Mouse (Mus musculus) MEL-GATA-1-ER (cell line): ENCODE results near the gene 4933425L06Rik.

Experiments used
- DNase-seq: peaks from one replicate; pipeline ENCODE4 v3.0.0-alpha.2; 2012; ENCODE audit warnings: low read depth; ENCODE audit errors: extremely low read depth

4933425L06Rik gene

DNA sequence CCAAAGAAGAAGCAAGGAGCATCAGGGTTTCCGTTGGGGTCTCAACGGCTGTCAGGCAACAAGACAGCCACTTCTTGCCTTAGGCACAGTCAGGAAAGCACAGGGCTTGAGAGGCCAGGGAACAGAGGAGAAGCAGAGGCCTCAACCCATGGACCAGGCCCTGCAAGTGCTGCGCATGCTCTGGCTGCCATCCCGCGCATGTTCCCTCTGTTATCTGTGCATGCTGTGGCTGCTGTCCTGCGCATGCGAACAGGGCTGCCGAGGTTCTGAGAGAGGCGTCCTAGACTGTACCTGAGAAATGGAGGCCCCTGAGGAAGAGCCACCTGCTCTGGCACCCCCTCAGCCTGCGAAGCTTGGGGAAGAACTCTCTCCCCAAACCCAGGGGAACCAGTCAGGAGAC is at the start of gene 4933425L06Rik:
Gene 4933425L06Rik, plus strand, starts transcription at position 261 of the 400 bp plus-strand sequence.
- no peak for DNase-seq

GRCm38 (mm10) chr13:105037816-105038215 is 44.1 kb upstream of the 4933425L06Rik start:
- DNase-seq = no peak

GRCm38 (mm10) chr13:105038334-105038733 is 43.6 kb upstream of the 4933425L06Rik start:
- no peak for DNase-seq

DNA sequence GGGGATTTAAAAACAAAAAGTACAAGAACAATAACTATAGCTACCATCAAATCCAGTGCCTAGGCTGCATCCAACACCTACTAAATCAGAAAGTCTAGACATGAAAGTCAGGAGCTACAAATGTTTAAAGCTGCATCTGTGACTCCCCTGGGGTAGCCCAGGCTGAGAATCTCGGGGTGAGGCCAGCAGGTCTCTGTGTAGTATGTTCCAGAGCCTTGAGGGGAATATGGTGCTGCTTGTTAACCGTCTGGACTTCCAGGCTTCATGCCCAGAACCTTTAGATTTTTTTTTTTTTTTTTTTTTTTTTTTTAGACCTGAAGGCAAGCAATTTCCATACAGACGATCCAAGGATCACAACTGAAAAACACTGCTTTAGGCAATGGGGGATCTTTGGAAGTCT is 38.0 kb upstream of the 4933425L06Rik start:
- DNase-seq = no peak

DNA sequence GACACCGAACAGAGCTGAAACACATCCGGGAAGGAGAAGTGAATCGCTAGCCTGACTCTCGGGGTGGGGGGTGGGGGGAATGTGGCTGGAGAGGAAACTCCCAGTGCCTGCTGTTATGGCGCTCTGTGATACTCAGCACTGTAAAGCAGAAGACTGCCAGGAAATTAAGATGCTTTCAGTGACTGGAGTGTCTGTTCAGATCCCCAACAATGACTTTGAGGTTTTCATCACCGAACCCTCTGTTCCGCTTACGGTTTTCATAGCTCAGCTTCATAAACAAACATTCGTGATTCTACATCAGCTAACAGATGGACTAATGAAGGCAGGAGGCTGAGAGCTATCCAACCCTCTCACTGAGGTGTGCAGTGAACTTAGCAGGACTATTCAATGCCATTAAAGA is 34.5 kb upstream of the 4933425L06Rik start:
- peak; percentile 22 for DNase-seq

- peak; percentile 96 for DNase-seq
Observed at GRCm38 (mm10) chr13:105048662-105049061, 33.3 kb upstream of the 4933425L06Rik start.

DNA sequence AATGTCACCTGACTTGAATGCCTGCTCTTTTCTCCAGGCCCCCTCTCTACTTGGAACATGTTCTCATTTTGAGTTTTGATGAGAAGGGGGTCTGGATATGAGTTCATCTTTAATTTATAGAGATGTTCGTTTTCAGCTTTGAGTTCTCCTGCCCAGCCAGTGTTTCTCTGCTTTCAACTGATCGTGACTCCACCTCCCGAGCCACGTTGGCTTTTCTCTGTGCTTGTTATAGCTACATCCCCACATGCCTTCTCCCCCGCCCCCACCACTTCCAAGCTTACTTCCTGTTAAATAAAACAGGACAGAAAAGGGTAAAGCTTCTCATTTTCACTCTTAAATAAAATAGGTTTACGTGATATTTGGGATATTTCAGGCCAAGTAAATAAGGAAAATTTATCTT is 30.5 kb upstream of the 4933425L06Rik start:
- DNase-seq = no peak

DNA sequence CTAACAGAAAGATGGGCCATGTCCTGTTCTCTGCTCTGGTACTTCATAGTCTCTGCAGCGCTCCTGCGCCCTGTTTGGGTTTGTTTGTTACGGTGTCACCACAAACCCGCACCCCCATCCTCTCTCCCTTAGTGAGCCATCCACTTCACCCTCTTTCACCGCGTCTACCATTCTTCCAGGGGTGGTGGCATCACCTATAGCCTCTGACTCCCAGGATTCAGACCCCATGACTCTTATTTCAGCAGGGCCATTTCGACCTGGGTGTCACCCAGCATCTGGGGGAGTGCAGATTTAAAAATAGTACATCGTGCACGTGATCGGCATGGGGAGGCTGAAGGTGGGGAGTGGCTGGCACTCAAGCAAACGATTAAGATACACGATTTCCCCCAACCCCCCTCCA is 28.3 kb upstream of the 4933425L06Rik start:
- no peak for DNase-seq

DNA sequence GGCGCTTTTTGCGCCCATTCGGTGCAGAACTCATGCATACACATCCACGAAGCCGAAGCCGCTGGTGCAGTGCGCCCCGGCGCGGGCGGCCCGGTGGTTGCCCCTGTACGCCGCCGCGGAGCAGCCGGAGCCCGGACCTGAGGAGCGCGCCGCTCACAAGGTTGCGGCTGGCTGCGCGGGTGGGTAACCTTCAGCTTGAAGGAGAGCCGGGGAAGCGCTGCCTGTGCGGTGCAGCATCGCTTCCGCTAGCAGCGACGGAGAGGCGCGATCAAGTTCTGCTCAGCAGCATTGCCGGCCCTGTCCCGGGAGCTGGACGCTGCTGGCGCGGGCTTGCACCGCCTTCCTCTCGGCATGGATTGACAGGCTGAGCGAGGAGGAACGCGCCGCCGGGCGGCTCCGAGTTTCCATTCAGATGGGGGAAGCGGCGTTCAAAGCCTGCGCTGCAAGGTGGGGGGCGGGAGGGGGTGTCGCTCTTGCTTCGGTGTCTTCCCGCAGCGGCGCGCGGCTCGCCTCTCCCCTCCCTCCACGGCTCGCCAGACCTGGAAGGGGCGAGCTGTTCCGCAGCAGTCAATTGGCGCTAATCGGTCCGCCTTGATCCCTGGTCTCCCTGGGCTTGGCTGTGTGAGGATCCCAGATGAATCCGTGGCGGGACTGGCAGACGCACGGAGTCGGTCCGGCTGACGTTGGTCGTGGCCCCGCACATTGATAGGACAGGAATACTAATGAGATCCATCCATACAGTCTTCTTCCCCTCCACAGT is 27.6 kb upstream of the 4933425L06Rik start, which contains the start of gene Rgs7bp:
Gene Rgs7bp, minus strand, starts transcription at position 750 of the 760 bp plus-strand sequence.
- DNase-seq = no peak

DNA sequence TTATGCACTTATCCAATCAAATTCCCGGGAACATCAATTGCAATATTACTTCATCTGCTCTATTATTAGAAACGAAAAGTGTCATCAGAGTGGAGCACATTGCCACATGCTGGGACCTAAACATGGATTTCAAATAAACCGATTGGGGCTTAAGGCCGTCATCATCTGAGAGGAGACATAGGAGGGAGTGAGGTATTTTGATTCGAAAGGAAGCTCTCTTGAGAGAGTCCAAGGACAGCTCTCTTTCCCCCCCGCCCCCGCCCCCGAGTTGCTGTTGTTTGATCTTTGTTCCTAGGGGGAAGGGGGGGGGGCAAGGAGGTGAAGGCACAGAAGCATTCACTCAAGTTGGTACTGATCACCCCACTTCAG is 27.0 kb upstream of the 4933425L06Rik start:
- no peak for DNase-seq

GRCm38 (mm10) chr13:105055374-105055773 is 26.5 kb upstream of the 4933425L06Rik start:
- DNase-seq = no peak

GRCm38 (mm10) chr13:105066119-105066518 is 15.8 kb upstream of the 4933425L06Rik start:
- no peak for DNase-seq

GRCm38 (mm10) chr13:105066890-105067845 is 14.8 kb upstream of the 4933425L06Rik start:
- DNase-seq = peak; percentile 56

DNA sequence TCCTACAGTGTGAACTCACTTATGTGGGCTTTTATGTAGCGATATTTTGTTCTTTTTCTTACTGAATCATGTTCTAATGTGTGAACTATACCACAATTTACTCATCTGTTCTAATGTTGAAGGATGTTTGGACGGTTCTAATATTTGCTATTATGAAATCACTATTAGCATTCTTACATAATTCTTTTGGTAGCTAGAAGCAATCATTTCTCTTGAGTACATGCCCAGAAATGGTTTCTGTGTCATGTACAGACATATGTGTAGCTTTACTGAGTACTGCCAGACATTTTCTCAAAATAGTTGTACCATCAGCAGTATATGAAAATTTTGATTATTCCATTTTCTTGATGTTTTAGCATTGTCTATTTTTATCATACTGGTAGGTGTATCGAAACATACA is 7.4 kb downstream of the 4933425L06Rik start:
- DNase-seq = no peak

GRCm38 (mm10) chr13:105096316-105096715 is 14.4 kb downstream of the 4933425L06Rik start:
- no peak for DNase-seq

GRCm38 (mm10) chr13:105100705-105101104 is 18.8 kb downstream of the 4933425L06Rik start:
- DNase-seq = no peak

DNA sequence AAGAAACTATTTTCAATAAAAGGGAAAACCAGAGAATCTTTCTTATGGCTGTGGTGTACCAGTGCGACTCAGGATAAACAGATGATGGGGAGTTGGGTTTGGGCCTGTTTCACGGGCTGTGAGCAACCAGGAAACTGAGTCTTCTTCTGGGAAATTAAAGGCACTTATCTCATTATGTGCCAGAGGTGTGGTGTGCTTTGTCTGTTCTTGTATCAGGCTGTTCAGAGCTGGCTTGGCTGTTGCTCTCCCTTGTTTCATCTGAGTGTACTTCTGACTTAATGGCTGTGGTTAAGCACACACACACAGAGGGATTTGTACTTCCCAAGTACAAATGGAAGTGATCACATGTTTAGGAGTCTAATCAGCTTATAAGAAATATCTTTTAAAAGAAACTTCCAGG is 22.5 kb downstream of the 4933425L06Rik start:
- no peak for DNase-seq

DNA sequence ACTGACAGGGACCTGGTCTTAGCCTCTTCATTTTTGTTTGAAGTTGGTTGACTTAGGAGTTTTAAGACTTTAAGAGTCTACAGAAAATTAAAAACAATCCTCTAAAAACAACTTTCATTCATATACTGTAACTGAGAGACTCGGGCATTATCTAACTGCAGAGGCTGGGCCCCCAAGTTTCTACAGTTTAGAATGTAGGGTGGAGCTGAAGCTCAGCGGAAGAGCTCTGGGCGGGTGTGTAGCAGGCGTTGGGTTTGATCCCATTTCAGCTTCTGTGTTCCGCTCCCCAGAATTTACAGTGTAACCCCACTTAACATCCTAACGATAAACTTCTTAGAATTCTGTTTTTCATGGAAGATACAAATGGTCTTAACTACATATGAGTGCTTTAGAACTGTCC is 29.7 kb downstream of the 4933425L06Rik start:
- DNase-seq = no peak

DNA sequence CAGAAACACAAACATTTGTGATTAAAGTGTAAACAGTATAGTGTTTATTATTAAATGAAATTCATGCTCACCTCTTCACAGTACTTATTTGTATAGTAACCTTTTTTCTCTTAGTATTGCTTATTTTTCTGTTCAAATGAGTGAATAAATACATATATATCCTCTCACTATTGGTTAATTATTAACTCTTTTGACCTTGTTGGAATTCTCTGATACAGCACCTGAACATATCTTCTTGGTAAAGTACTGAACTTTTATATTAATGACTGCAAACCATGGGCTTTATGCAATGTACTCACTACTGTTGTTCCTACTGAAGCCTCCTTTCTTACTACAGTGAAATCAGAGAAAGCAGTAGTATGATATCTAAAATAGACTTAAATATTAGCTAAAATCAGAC is 39.7 kb downstream of the 4933425L06Rik start:
- DNase-seq = no peak

- DNase-seq = no peak
Observed at GRCm38 (mm10) chr13:105122092-105122491, 40.2 kb downstream of the 4933425L06Rik start.

DNA sequence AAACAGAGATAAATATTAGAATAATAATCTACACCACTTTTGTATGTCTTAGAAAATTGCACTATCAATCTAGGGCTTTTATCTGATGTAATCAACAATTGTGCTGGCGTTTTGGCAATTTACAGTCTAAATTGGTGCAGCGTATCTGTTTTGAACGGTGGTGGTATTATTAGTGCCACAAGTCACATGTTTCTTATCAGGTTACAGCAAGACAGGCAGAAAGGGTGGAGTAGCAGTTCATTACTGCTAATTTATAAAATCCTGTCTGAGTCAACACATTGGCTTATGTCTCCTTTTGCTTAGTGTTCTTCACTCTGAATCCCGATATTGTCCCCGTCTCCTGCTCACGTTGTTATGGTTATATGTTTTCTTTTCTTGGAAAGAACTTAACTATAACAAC is 48.2 kb downstream of the 4933425L06Rik start:
- DNase-seq = no peak

- no peak for DNase-seq
Observed at GRCm38 (mm10) chr13:105132370-105132769, 50.4 kb downstream of the 4933425L06Rik start.
